Mouse (Mus musculus) olfactory bulb, adult 2 months (tissue): ENCODE data around the gene Olfr434. TPM values are rescaled to one million over a fixed set of nuclear protein-coding genes. Genes with fewer than 3 reads are reported as not detected.
A peak's percentile ranks its signal among the peaks of the same experiment; 100 is the strongest.
"Not testable (repeated sequence)": the region's sequence is repeated elsewhere in the genome, so short reads cannot be mapped to it uniquely, and the experiment has no call there.

Experiments
- H3K27ac ChIP-seq: fragments of 200-500 bp; 2 replicates; pipeline ENCODE4 v1.5.1; 2012; ENCODE audit warnings: low read depth, low read length; ENCODE audit not compliant: insufficient read depth
- H3K4me1 ChIP-seq: fragments of 200-500 bp; 2 replicates; pipeline ENCODE4 v1.6.1; 2012; ENCODE audit warnings: low read length; ENCODE audit not compliant: control insufficient read depth, insufficient read depth
- H3K4me3 ChIP-seq: fragments of 200-500 bp; 2 replicates; pipeline ENCODE4 v1.5.1; 2012; ENCODE audit warnings: mild to moderate bottlenecking, low read depth, low read length, moderate library complexity; ENCODE audit not compliant: insufficient read depth
- CTCF ChIP-seq: fragments of 200-500 bp; IDR thresholded peaks from 2 replicates; pipeline ENCODE4 v1.5.1; 2012; ENCODE audit warnings: low read depth, mild to moderate bottlenecking, low read length, moderate library complexity; ENCODE audit not compliant: insufficient read depth
- POLR2A ChIP-seq: fragments of 200-500 bp; IDR thresholded peaks from 2 replicates; pipeline ENCODE4 v1.6.1; 2012; ENCODE audit warnings: mild to moderate bottlenecking, low read depth, low read length, moderate library complexity; ENCODE audit not compliant: insufficient read depth
- WGBS: fragments of 180-500 bp; shearing (Covaris S2); methylation state at CpG from one replicate; pipeline ENCODE4 v1.1.7; 2018; 5-methylcytosine and 5-hydroxymethylcytosine counted together
- polyA plus RNA-seq: library from polyadenylated mRNA; stranded (reverse); fragments of >200 nt; gene quantifications from 2 replicates; pipeline ENCODE4 v1.2.4, GENCODE M21; 2012; ENCODE audit warnings: low replicate concordance; ENCODE audit not compliant: missing spikeins, insufficient read depth, insufficient read length

Gene Olfr434
- polyA plus RNA-seq, 1 experiment: not detected

DNA sequence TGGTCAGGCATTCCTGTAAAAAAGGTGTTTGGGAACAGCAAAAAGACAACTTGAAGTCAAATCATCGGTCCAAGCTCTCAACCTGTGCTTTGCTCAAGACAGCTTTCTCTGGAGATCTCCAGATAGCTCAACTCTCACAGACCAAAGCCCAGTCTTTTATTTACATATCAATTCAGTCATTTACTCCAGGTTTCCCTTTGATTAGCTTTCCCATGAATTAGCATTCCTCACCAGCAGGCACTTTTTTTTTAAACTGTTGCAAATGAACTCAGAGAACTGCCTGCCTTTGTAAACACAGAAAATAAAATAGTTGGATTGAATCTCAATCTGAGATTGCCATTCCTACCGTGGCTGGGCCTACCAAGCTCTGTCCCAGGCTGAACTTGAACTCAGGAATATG lies 7.5 kb upstream of the Olfr434 start:
- Histone ChIP-seq H3K4me1 (no peaks in the 10 kb centered on the region), H3K4me3 (no peak overlapping the region), H3K27ac (no peak overlapping the region)
- WGBS: 30% methylated on average over 2 of the region's 2 CpGs
- TF ChIP-seq CTCF (no peak), POLR2A (no peak)

GRCm38 (mm10) chr6:43231255-43231654 lies 18.4 kb downstream of the Olfr434 start, which contains the start of gene Olfr47:
Gene Olfr47 (plus strand): TSS chr6:43231529.
- WGBS: 86% methylated on average over 1 of the region's 1 CpGs
- not testable (repeated sequence) for H3K4me1 ChIP-seq, H3K27ac ChIP-seq, H3K4me3 ChIP-seq

- no peak overlapping the region for H3K4me3 ChIP-seq
- H3K4me1 ChIP-seq: no peaks in the 10 kb centered on the region
- 20% methylated on average over 4 of the region's 4 CpGs for WGBS
These were observed 29.2 kb downstream of the Olfr434 start for GRCm38 (mm10) chr6:43242061-43242460.

DNA sequence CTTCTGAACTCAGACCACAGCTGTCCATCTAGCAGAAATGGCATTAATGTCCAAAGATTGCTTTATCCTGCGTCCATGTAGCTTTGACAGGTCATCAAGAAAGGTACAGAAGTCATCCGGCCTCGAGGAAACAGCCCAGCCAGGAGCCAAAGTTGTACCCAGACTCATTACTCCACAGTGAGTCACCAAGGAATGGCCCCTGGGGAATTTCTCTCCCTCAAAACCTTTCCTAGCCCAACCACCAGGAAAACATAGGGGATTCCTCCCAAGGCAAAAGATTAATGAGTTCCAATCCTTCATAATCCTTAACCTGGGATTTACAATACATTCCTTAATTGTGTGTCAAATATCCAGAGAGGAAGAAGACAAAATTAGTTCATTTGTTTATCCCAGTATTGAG lies 34.6 kb downstream of the Olfr434 start:
- H3K4me1 ChIP-seq: no peaks in the 10 kb centered on the region
- no peak for TF ChIP-seq POLR2A
- no peak for TF ChIP-seq CTCF
- no peak overlapping the region for H3K27ac ChIP-seq
- whole genome bisulfite sequencing: 75% methylated on average over 3 of the region's 3 CpGs
- H3K4me3 ChIP-seq: no peak overlapping the region

More at GRCm38 (mm10) chr6:43242061-43242460, 29.2 kb downstream of the Olfr434 start:
- TF ChIP-seq CTCF (no peak), POLR2A (no peak)
- H3K27ac ChIP-seq: no peak overlapping the region

GRCm38 (mm10) chr6:43252994-43253393 lies 40.2 kb downstream of the Olfr434 start:
- Histone ChIP-seq H3K27ac (no peak overlapping the region), H3K4me1 (no peaks in the 10 kb centered on the region), H3K4me3 (no peak overlapping the region)
- no peak for TF ChIP-seq POLR2A
- TF ChIP-seq CTCF: no peak
- WGBS: 94% methylated on average over 1 of the region's 1 CpGs

DNA sequence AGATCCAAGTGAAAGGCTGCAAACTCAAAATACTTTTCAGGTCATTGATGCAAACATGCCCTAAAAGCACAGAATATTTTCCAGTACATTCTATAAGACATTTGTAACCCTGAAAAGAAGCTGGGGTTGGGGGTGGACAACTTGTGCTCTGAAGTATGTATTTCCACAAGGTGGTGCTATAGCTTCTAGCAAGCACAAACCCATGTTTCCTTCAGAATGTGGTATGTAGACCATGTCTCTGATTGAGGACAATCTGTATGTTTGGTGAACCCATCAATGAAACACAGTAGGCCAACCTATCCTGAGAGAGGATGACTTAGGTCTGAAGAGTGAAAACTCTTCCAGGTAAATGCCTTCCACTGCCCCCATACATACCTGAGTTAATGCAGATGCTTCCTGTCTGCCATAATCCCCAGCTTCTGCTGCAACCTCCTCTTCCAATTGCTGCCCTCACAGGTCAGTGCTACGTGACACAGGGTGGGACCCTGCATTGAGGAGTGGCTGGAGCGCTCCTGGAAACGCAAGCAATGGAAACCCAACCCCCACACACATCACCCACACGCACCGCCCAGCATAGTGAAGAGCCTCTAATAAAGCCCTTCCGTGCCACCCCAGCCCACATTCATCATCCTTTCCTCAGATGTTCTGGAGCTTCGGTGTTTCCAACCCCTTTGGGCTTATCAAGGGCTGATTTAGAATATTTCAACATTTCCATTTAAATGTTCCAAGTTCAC lies 41.5 kb downstream of the Olfr434 start:
- TF ChIP-seq POLR2A (no peak), CTCF (no peak)
- WGBS: 75% methylated on average over 7 of the region's 7 CpGs

GRCm38 (mm10) chr6:43260756-43261155 lies 47.9 kb downstream of the Olfr434 start:
- TF ChIP-seq CTCF: no peak
- no peak for TF ChIP-seq POLR2A
- Histone ChIP-seq H3K27ac (no peak overlapping the region), H3K4me1 (0 out of 2 replicates have a peak, but pooled peaks cover 2% of the 10 kb centered on the region), H3K4me3 (no peak overlapping the region)
- WGBS: 78% methylated on average over 2 of the region's 2 CpGs

More for the DNA sequence above, 41.5 kb downstream of the Olfr434 start:
- H3K27ac ChIP-seq: no peak overlapping the region
- H3K4me1 ChIP-seq: no peaks in the 10 kb centered on the region
- no peak overlapping the region for H3K4me3 ChIP-seq

- 0 out of 2 replicates have a peak, but pooled peaks cover 4% of the 10 kb centered on the region for H3K4me1 ChIP-seq
- TF ChIP-seq CTCF (no peak), POLR2A (no peak)
- H3K4me3 ChIP-seq: peak within 1 kb of the TSS; percentile 41
- 3% methylated on average over 47 of the region's 48 CpGs for WGBS
- no peak within 1 kb of the TSS for H3K27ac ChIP-seq
These were observed 52.7 kb downstream of the Olfr434 start, which contains the start of gene Arhgef5 for GRCm38 (mm10) chr6:43265363-43266041. Gene Arhgef5 (plus strand): TSS chr6:43265582.

GRCm38 (mm10) chr6:43266356-43266755 lies 53.5 kb downstream of the Olfr434 start:
- Histone ChIP-seq H3K4me3 (no peak overlapping the region), H3K4me1 (0 out of 2 replicates have a peak, but pooled peaks cover 4% of the 10 kb centered on the region), H3K27ac (no peak overlapping the region)
- TF ChIP-seq CTCF (no peak), POLR2A (no peak)
- WGBS: 29% methylated on average over 8 of the region's 8 CpGs

Other genes starting within 250 kb of the Olfr434 start
- gene Olfr441, start 106.7 kb upstream of the Olfr434 start, polyA plus RNA-seq: not detected in 2 replicates
- not detected in 2 replicates for gene Olfr237-ps1, start 66.5 kb upstream of the Olfr434 start, polyA plus RNA-seq
- gene Olfr437, start 49.7 kb upstream of the Olfr434 start, polyA plus RNA-seq: not detected in 2 replicates
- not detected in 2 replicates for gene Olfr13, start 40.9 kb upstream of the Olfr434 start, polyA plus RNA-seq
- not detected in 2 replicates for gene Olfr435, start 15.9 kb upstream of the Olfr434 start, polyA plus RNA-seq
- not detected in 2 replicates for gene Olfr47, start 18.5 kb downstream of the Olfr434 start, polyA plus RNA-seq
- not detected in 2 replicates for gene Arhgef5, start 52.6 kb downstream of the Olfr434 start, polyA plus RNA-seq
- gene Nobox, start 96.5 kb downstream of the Olfr434 start, polyA plus RNA-seq: not detected in 2 replicates